20 mouse cellular contexts compared by ENCODE assay signal in genomic region chr12:77450816-77451215, GRCm38 (mm10).
"Had no signal": no experiment of that assay in that cellular context is flagged by ENCODE, and none has a peak within 500 bp of the region (broad histone marks: within the 10 kb centered on the region; RNA-seq: fewer than 3 reads in every experiment).

No protein-coding gene starts in this region.

- H3K36me3 ChIP-seq: limb, embryonic 13.5 days; liver, embryonic 15.5 days; lung, embryonic 15.5 days; midbrain, embryonic 13.5 days had no signal

- H3K4me1 ChIP-seq: limb, embryonic 13.5 days; liver, embryonic 12.5 days; liver, embryonic 15.5 days; lung, embryonic 15.5 days; midbrain, embryonic 10.5 days; midbrain, embryonic 13.5 days had no signal

- DNase-seq: kidney, adult 2 months; kidney, postnatal 25 days; layer of hippocampus, adult 9-11 months; left cerebral cortex, postnatal 4 days; liver; lung, adult 18-20 months; lung, postnatal 10 days; lung, postnatal 36 days; right cerebral cortex, postnatal 4 days had no signal

- H3K9me3 ChIP-seq: limb, embryonic 13.5 days; liver, embryonic 12.5 days; liver, embryonic 15.5 days; lung, embryonic 15.5 days; megakaryocyte, embryonic 14.5 days; midbrain, embryonic 10.5 days; midbrain, embryonic 13.5 days had no signal

- H3K4me3 ChIP-seq: layer of hippocampus, adult 2 months; limb, embryonic 13.5 days; liver, embryonic 12.5 days; liver, embryonic 15.5 days; lung, embryonic 15.5 days; megakaryocyte, embryonic 14.5 days; midbrain, embryonic 10.5 days; midbrain, embryonic 13.5 days; myocyte had no signal

- H3K27me3 ChIP-seq: limb, embryonic 13.5 days; liver, embryonic 12.5 days; liver, embryonic 15.5 days; lung, embryonic 15.5 days; megakaryocyte, embryonic 14.5 days; midbrain, embryonic 13.5 days had no signal

- H3K27ac ChIP-seq: kidney, postnatal 0 days; layer of hippocampus, adult 2 months; limb, embryonic 13.5 days; liver, embryonic 12.5 days; liver, embryonic 15.5 days; lung, embryonic 15.5 days; midbrain, embryonic 10.5 days; midbrain, embryonic 13.5 days; stomach, postnatal 0 days had no signal
